Mouse (Mus musculus) urinary bladder, postnatal 36 days (tissue): Measurements from ENCODE around the gene Tsc22d1.

Experiments
- DNase-seq, 2 experiments: peaks; one replicate each; pipeline ENCODE4 v3.0.0; 2022; ENCODE audit warnings: low spot score in 2 of 2, mixed read lengths in 1 of 2

Gene Tsc22d1

GRCm38 (mm10) chr14:76414862-76415780 is at the start of gene Tsc22d1:
TSS of gene Tsc22d1 (plus strand) at chr14:76414961.
- peak in 1 of 2 experiments; percentile 35 for DNase-seq

GRCm38 (mm10) chr14:76373638-76374037 is 41.1 kb upstream of the Tsc22d1 start:
- DNase-seq = no peak

GRCm38 (mm10) chr14:76374601-76375000 is 40.2 kb upstream of the Tsc22d1 start:
- no peak for DNase-seq

- no peak for DNase-seq
These were observed 38.2 kb upstream of the Tsc22d1 start for GRCm38 (mm10) chr14:76376561-76376960.

GRCm38 (mm10) chr14:76379411-76379810 is 35.4 kb upstream of the Tsc22d1 start:
- DNase-seq = no peak

- no peak for DNase-seq
These were observed 26.7 kb upstream of the Tsc22d1 start for GRCm38 (mm10) chr14:76388025-76388424.

- DNase-seq = no peak
These were observed 16.5 kb upstream of the Tsc22d1 start for GRCm38 (mm10) chr14:76398251-76398650.

GRCm38 (mm10) chr14:76402574-76402973 is 12.2 kb upstream of the Tsc22d1 start:
- DNase-seq = no peak

GRCm38 (mm10) chr14:76409111-76409510 is 5.7 kb upstream of the Tsc22d1 start:
- DNase-seq = no peak

- no peak for DNase-seq
These were observed 1.0 kb upstream of the Tsc22d1 start for GRCm38 (mm10) chr14:76413773-76414121.

GRCm38 (mm10) chr14:76414122-76414861 is 469 bp upstream of the Tsc22d1 start:
- DNase-seq = peak; percentile 86 to 93

GRCm38 (mm10) chr14:76415781-76416301 is 1.1 kb downstream of the Tsc22d1 start:
- peak; percentile 25 to 40 for DNase-seq

GRCm38 (mm10) chr14:76416366-76417040 is 1.7 kb downstream of the Tsc22d1 start:
- no peak for DNase-seq

GRCm38 (mm10) chr14:76417346-76417745 is 2.6 kb downstream of the Tsc22d1 start:
- DNase-seq = no peak

- DNase-seq = no peak
These were observed 6.0 kb downstream of the Tsc22d1 start for GRCm38 (mm10) chr14:76420726-76421125.

GRCm38 (mm10) chr14:76421162-76421561 is 6.4 kb downstream of the Tsc22d1 start:
- no peak for DNase-seq

- DNase-seq = no peak
These were observed 10.7 kb downstream of the Tsc22d1 start for GRCm38 (mm10) chr14:76425422-76425821.

GRCm38 (mm10) chr14:76425986-76426530 is 11.3 kb downstream of the Tsc22d1 start:
- DNase-seq = no peak

GRCm38 (mm10) chr14:76428855-76429254 is 14.1 kb downstream of the Tsc22d1 start:
- no peak for DNase-seq

- DNase-seq = no peak
These were observed 17.2 kb downstream of the Tsc22d1 start for GRCm38 (mm10) chr14:76431918-76432317.

GRCm38 (mm10) chr14:76432369-76432768 is 17.6 kb downstream of the Tsc22d1 start:
- no peak for DNase-seq

- no peak for DNase-seq
These were observed 18.1 kb downstream of the Tsc22d1 start for GRCm38 (mm10) chr14:76432816-76433215.
